Mouse (Mus musculus) layer of hippocampus, adult 11-12 months (tissue): Measurements from ENCODE around the gene Olfr429.
A peak's percentile ranks its signal among the peaks of the same experiment; 100 is the strongest.
"Not testable (repeated sequence)": the region's sequence is repeated elsewhere in the genome, so short reads cannot be mapped to it uniquely, and the experiment has no call there.

Experiments used
- DNase-seq: peaks from one replicate; pipeline ENCODE4 v3.0.0; 2022; ENCODE audit warnings: low spot score

Gene Olfr429

DNA sequence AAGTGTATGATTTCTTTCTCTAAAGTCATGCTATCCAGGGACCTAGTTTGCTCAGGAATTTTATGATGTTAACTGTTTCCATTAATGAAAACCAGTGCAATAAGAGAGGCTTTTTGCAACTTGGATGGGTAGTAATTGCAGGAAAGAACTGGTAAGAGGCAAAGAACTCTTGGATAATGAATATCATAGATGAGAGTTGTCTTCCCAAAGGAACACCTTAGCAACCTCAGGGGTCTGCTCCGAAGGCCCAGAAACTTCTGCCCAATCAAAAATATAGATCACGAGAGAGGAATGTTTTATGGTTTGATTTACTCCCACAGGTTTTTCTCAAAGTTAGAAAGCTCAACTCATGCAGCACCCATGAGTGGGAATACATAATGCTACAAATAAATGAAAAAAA lies at the start of gene Olfr429:
Gene Olfr429 (plus strand): TSS at position 301 of the 400 bp plus-strand sequence.
- no peak for DNase-seq

DNA sequence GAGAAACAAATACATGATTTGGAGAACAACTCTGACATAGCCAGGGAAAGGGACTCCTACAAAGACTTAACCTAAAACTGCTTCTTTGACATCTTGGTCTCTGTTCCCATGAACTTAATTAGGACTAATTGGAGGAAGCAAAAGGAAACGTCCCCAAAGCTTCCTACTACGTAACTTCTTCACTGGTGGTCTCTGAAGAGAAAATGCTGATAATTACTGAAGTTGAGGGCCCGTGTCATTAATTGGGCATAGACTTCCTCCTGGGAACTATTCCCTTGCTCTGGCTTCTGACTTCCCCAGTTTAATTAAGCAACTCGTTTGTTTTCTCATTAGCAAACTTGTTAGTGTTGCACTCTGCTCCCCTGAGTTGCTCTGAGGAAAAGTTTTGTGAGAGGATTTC lies 48.3 kb upstream of the Olfr429 start:
- DNase-seq, result no peak

DNA sequence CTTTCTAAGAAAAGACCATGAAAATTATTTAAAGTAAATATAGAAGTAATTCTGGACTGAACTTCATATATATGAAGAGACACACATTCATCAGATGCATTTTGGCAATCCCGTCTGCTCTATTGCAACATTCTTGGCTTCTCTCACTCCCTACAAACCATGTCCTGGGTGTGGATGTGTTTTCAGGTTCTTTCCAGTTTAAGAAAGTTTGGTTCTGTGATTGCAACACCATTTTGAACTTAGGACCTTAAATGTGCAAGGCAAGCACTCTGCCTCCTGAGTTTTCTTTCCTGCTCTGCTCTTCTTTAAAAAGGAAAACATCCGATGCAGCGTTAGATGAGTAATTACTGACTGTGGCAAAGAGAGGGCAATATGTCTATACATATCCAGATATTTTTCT lies 45.7 kb upstream of the Olfr429 start:
- no peak for DNase-seq

DNA sequence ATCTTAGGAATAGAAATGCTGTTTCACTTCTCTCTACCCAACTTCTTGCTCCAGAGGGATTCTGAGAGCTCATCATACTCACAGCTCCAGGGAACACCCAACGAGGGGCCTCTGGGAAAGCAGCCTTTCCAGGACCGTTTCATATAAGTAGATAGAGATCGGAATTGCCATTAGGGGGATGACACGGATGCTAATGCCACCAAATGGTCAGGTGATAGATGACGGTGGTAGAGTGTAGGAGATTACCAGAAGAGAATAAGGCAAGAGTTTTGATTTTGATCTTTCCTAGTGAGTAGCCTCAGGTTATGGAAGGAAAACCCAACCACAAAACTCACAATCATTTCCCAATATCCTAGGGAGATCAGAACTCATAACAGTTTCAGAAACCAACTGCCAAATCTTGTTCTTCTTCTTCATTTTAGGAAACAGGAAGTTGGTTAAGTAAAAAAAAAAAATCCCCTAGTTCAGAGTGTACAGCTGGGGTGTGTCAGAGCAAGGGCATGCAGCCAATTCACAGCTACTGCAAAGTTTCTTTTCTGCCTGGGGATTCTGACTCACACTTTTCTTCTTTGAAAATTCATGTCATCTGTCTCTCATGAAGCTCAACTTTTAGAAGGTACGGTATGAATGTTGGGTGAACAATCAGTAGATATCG lies 43.5 kb upstream of the Olfr429 start, which contains the start of gene Olfr433:
Gene Olfr433 (plus strand): TSS at position 183 of the 655 bp plus-strand sequence.
- DNase-seq, result peak; percentile 30

DNA sequence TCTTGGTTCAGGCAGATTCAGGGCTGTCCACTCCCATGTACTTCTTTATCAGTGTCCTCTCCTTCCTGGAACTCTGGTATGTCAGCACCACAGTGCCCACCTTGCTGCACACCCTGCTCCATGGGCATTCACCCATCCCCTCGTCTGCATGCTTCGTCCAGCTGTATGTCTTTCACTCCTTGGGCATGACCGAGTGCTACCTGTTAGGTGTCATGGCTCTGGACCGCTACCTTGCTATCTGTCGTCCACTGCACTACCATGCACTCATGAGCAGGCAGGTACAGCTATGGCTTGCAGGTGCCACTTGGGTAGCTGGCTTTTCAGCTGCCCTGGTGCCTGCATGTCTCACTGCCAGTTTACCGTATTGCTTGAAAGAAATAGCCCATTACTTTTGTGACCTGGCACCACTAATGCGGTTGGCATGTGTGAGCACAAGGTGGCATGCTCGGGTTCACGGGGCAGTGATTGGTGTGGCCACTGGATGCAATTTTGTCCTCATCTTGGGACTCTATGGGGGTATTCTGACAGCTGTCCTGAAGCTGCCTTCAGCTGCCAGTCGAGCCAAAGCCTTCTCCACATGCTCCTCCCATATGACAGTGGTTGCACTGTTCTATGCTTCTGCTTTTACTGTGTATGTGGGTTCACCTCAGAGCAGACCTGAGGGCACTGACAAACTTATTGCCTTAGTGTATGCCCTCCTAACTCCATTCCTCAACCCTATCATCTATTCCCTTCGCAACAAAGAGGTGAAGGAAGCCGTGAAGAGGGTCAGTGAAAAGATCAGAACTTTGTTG lies 41.8 kb upstream of the Olfr429 start:
- not testable (repeated sequence) for DNase-seq

DNA sequence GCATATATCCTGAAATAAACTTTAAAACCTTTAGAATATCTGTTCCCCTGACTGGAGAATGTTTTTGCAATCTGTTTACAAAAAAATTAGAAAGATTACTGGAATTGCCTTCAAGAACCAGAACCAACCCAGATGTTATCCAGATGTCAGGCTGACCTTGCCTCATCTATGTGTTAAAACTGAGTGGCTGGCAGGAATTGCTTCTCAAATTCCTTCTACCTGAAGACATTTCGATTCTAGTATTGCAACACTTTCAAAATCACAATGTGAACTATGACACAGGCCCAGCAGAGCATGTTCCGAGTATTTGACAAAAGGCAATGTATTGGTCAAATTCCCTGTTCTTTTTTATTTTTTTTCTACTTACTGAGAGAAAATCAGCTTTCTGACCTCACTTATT lies 39.7 kb upstream of the Olfr429 start:
- no peak for DNase-seq

DNA sequence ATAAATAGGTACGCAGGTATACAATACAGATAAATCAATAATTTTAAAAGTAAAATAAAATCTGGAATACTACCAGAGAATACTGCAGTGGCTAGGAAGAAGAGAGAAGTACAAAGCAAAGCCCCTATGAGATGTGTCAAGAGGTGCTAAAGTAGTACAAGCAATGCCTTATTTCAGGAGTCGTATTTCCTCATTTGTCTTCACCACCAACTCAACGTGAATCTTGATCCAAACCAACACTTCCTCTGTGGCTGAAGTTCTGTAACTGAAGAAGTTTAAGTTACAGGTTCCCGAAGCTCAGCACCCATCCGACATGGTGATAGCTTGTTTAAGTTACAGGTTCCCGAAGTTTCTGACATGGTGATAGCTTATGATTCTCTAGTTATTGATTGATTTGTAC lies 35.9 kb upstream of the Olfr429 start:
- DNase-seq, result not testable (repeated sequence)

DNA sequence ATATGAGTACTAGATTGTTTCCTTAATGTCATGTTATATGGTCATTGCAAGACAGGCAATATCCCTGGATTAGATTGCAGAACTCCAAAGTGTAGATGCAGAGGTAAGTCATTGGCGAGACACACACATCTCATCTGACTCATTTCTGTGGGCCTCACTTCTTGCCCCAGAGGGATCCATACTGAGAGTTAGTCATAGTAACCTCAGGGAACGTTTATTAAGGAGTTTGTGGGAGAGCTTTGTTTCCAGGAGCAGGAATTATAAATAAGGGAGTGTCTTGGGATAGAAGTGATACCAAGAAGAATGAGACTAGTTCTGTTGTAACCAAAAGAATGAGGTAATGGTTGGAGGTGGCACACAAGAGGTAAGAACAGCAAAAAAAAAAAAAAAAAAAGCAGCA lies 35.2 kb upstream of the Olfr429 start, which contains the start of gene Olfr432:
Gene Olfr432 (plus strand): TSS at position 313 of the 400 bp plus-strand sequence.
- DNase-seq, result no peak

DNA sequence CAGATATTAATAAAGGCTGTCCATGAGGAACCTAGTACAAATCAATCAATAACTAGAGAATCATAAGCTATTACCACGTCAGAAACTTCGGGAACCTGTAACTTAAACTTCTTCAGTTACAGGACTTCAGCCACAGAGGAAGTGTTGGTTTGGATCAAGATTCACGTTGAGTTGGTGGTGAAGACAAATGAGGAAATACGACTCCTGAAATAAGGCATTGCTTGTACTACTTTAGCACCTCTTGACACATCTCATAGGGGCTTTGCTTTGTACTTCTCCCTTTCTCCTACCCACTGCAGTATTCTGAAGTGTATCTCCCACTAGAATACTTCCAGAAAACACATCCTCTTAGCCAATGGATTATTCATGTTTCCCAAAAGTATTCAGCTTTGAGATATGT lies 34.8 kb upstream of the Olfr429 start:
- not testable (repeated sequence) for DNase-seq

DNA sequence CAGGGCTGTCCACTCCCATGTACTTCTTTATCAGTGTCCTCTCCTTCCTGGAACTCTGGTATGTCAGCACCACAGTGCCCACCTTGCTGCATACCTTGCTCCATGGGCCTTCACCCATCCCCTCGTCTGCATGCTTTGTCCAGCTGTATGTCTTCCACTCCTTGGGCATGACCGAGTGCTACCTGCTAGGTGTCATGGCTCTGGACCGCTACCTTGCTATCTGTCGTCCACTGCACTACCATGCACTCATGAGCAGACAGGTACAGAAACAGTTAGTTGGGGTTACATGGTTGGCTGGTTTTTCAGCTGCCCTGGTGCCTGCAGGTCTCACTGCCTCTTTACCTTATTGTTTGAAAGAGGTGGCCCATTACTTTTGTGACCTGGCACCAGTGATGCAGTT lies 33.6 kb upstream of the Olfr429 start:
- DNase-seq, result no peak

DNA sequence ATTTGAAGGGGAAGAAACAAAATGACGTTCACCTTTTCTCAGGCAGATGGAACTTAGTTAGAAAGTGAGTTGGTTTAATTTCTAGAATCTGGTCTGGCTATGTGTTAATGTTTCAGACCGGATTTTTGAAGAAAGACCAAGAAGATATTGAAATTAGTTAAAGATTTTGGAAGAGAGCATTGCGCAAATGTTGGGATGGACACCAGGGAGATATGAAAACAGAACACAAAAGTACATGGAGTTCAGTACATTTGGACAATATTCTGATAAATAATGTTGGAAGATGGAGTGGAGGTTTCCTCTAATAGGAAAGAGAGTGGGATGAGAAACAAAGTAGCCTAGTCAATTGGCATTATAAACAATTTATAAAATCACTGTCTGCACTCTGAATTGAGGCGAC lies 32.6 kb upstream of the Olfr429 start:
- no peak for DNase-seq

DNA sequence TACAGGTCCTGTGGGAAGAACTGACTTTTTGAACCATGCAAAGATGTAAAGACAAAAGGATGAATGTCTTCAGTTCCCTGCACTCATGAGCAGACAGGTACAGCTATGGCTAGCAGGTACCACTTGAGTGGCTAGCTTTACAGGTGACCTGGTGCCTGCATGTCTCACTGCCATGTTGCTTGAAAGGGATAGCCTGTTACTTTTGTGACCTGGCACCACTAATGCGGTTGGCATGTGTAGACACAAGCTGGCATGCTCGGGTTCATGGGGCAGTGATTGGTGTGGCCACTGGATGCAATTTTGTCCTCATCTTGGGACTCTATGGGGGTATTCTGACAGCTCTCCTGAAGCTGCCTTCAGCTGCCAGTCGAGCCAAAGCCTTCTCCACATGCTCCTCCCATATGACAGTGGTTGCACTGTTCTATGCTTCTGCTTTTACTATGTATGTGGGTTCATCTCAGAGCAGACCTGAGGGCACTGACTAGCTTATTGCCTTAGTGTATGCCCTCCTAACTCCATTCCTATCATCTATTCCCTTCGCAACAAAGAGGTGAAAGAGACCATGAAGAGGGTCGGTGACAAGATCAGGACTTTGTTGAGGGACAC lies 32.1 kb upstream of the Olfr429 start:
- no peak for DNase-seq

DNA sequence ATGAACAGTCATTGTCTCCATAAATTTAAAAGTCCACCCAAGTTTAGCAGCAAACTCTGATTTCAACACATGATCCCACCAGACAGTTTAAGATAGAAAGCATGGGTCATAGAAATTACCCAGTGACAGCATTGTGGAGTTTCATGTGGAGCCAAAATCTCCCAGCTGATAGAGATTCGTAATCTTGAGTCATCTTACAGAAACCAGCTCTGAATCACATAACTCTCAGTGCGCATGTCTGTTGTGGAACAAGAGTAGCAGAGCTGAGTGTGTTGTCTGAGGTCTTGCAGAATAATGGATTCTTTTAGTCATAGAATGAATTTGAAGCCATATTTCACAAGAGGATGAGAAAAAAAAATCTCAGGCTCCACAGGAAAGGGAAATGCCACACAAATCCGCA lies 31.1 kb upstream of the Olfr429 start:
- no peak for DNase-seq

DNA sequence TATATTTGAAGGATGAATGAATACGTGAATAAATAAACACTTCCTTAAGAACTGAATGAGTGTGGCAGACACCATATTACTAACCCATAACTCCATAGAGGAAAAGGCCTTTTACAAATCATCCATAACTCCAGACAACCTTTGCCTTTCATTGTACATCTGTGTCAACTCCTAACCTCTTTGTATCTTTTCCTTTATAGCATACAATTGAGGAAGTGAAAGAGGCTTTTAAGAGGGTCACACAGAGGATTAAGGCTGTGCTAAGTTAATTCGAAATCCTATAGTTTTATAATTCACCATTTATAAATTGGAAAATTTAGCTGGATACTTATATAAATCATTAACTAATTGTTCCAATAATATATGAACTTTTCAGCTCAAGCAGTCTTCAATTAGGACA lies 28.9 kb upstream of the Olfr429 start:
- no peak for DNase-seq

DNA sequence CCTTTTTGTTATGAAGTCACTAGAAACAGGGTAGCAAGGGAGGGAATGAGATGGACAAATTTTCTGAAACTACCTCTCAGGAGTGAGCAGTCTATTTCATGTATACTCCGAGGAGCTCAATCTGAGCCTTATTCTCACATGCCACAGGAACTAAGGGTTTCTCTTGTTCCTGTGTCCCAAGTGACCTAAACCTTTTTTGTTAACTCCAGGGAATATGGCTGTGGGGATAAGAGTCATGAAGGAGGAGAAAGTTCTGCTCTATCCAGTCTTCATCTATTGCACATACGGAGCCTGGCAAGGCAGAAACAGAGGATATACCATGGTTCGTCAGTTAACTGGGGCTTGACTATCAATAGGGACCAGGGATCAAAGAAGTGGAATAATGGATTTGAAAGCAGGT lies 17.8 kb upstream of the Olfr429 start, which contains the start of gene Olfr430:
Gene Olfr430 (plus strand): TSS at position 301 of the 400 bp plus-strand sequence.
- DNase-seq, result no peak

DNA sequence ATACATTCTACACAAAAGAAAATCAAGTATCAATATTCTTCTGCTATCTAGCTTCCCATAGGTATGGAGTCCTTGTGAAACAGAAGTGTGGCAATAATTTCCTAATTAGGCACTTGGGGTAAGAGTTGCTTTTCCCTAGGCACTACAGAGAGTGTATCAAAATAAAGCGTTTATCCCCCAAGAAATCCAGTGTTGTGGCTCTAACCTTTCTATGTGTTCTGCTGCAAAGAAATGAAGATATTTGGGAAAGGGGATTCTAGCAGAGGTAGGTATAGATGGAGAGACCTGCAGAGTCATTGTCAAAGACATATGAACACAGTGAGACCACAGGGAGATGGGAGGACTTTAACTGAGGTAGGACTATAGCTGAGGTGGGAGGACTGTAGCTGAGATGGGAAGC lies 12.5 kb downstream of the Olfr429 start, which contains the start of gene Olfr427:
Gene Olfr427 (plus strand): TSS at position 301 of the 400 bp plus-strand sequence.
- no peak for DNase-seq

DNA sequence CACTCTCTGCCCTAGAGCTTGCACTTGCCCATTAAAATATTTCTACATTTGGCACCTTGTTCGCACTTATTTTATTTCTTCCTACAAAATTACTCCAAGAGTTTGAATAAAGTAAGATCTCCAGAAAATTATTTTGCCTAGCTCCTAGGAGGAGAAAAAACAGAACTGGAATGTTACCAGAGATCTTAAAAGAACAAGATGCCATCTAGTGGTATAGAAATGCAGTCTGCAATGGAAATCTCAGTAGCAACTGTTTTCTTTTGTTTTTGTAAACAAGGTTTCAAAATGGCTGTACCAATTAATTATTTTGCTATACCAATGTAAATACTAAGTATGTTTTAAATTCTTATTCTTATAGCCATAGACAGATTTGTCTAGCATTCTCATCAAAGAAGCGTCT lies 19.6 kb downstream of the Olfr429 start:
- DNase-seq, result no peak

DNA sequence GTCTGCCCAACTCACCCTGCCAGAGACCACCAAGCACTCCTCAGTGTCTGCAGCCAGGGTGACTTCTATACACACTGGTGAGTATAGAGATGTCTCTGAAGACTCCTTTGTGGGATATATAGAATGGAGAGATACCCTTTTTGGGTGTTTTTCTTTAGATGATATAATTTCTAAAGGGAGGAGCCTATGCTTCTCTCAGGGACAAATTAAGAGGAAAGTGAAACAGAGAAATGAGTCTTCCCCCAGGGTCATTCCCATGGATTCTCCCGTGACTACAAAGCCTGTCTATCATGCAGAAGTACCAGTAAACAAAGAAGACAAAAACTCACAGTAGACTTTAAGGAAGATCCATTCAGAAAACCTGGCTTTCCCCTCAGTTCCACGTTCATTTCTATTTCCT lies 36.9 kb downstream of the Olfr429 start, which contains the start of gene Olfr231:
Gene Olfr231 (minus strand): TSS at position 101 of the 400 bp plus-strand sequence.
- DNase-seq, result no peak

DNA sequence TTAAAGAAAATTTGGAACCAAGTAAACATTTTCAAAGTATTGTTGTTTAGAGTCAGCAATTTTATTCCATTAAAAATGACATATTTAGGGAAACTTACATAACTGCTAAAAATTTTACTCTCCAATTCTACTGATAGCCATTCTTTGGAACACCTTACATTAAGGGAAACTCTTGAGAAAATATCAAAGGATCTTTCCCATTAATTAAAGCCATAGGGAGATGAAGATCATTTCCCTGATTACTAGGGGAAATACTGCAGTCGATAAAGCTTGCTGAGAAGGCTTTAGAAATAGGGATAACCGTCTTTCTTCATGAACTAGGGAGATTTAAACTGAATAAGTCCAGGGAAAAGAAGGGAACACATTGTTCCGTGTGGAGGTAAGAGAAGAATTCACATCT lies 47.1 kb downstream of the Olfr429 start, which contains the start of gene Olfr424:
Gene Olfr424 (plus strand): TSS at position 301 of the 400 bp plus-strand sequence.
- no peak for DNase-seq

DNA sequence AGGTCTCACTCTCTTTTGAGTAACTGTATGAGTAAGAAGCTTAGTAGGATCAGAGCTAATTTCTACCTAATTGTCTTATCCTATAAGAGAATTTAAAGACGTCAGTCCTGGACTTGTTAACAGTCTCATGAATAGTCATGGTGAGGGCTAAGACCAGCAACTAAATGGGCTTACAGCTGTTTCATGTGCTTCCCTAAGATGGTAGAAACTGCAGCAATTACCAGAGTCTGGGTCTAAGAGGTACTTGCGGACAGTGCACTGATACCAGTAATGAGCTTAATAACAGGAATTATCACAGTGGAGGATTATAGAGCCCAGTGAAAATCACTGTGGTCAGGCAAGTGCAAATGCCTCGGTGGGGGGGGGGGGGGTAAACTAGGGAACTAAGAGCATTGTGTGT lies 47.9 kb downstream of the Olfr429 start:
- DNase-seq, result no peak
